Mouse (Mus musculus): ENCODE measurements at regions not wholly inside any gene's neighbourhood (a gene's known extent, or its start where the extent isn't known, plus 50 kb on each side); places are given as distances from the start of the nearest gene placed in this dataset.

- H3K4me3 ChIP-seq: no peak overlapping the region
- no peak for DNase-seq (ENCODE audit: low spot score)
- peaks cover 15% of the 10 kb centered on the region; the same call in 1 of the 2 replicates for H3K4me1 ChIP-seq
- H3K27me3 ChIP-seq (replicated peaks; ENCODE audit: low read depth, poor library complexity, severe bottlenecking): no peaks in the 10 kb centered on the region
- H3K9me3 ChIP-seq: no peaks in the 10 kb centered on the region
- WGBS: 88% methylated on average over 1 of the region's 1 CpGs
- H3K27ac ChIP-seq (replicated peaks): no peak overlapping the region
- H3K36me3 ChIP-seq (replicated peaks): no peaks in the 10 kb centered on the region
Measured at GRCm38 (mm10) chr13:71517776-71518175, 445.7 kb downstream of the Irx1 start.

DNA sequence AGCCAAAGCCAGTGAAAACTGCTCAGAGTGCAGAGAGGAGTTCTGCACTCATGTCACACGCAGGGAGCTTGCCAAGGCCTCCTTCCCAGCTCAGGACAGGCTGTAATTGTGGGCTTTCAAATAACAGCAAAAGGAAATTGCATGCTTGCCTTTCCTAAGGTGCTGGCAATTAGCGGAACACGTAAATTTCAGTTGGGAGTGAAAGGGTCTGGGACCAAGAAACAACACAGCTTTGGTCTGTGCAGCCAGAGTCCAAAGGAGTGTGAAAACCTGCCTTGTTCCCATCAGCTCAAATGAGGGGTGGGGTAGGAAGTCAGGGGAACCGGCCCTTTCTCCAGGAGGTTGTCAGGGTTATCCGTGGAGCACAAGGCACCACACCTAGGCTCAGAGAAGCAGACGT lies 450.3 kb downstream of the Irx1 start:
- 47% methylated on average over 6 of the region's 6 CpGs for WGBS

GRCm38 (mm10) chr13:71507956-71508401 lies 455.5 kb downstream of the Irx1 start:
- no peak for DNase-seq (ENCODE audit: low spot score)
- Histone ChIP-seq H3K27me3 (replicated peaks; ENCODE audit: low read depth, poor library complexity, severe bottlenecking) (peaks cover 8% of the 10 kb centered on the region; the same call in 1 of the 2 replicates), H3K9me3 (no peaks in the 10 kb centered on the region), H3K36me3 (replicated peaks) (no peaks in the 10 kb centered on the region), H3K27ac (replicated peaks) (no peak overlapping the region), H3K4me3 (peak overlapping the region; percentile 37; the same call in 1 of the 2 replicates), H3K4me1 (peaks cover 15% of the 10 kb centered on the region)
- WGBS: 10% methylated on average over 9 of the region's 9 CpGs

More for the DNA sequence above, 450.3 kb downstream of the Irx1 start:
- Histone ChIP-seq H3K4me3 (no peak overlapping the region), H3K9me3 (no peaks in the 10 kb centered on the region), H3K4me1 (peaks cover 6% of the 10 kb centered on the region; the same call in 1 of the 2 replicates), H3K27ac (replicated peaks) (no peak overlapping the region), H3K36me3 (replicated peaks) (no peaks in the 10 kb centered on the region), H3K27me3 (replicated peaks; ENCODE audit: low read depth, poor library complexity, severe bottlenecking) (no peaks in the 10 kb centered on the region)
- no peak for DNase-seq (ENCODE audit: low spot score)

GRCm38 (mm10) chr13:71507421-71507931 lies 456.0 kb downstream of the Irx1 start:
- Histone ChIP-seq H3K27ac (replicated peaks) (peak overlapping the region; percentile 31), H3K27me3 (replicated peaks; ENCODE audit: low read depth, poor library complexity, severe bottlenecking) (peaks cover 8% of the 10 kb centered on the region; the same call in 1 of the 2 replicates), H3K36me3 (replicated peaks) (no peaks in the 10 kb centered on the region), H3K9me3 (no peaks in the 10 kb centered on the region), H3K4me1 (peaks cover 15% of the 10 kb centered on the region), H3K4me3 (peak overlapping the region; percentile 37)
- DNase-seq (ENCODE audit: low spot score): peak; percentile 56
- WGBS: 9% methylated on average over 10 of the region's 10 CpGs

GRCm38 (mm10) chr13:71506777-71507176 lies 456.7 kb downstream of the Irx1 start:
- Histone ChIP-seq H3K27me3 (replicated peaks; ENCODE audit: low read depth, poor library complexity, severe bottlenecking) (peaks cover 8% of the 10 kb centered on the region; the same call in 1 of the 2 replicates), H3K9me3 (no peaks in the 10 kb centered on the region), H3K4me1 (peaks cover 15% of the 10 kb centered on the region), H3K36me3 (replicated peaks) (no peaks in the 10 kb centered on the region), H3K27ac (replicated peaks) (peak overlapping the region; percentile 31; the same call in 1 of the 2 replicates), H3K4me3 (no peak overlapping the region)
- DNase-seq (ENCODE audit: low spot score): no peak
- WGBS: 31% methylated on average over 7 of the region's 7 CpGs

GRCm38 (mm10) chr13:71489773-71490172 lies 473.8 kb downstream of the Irx1 start:
- WGBS: 83% methylated on average over 6 of the region's 6 CpGs
- no peak for DNase-seq (ENCODE audit: low spot score)
- H3K4me3 ChIP-seq: no peak overlapping the region
- H3K27ac ChIP-seq (replicated peaks): no peak overlapping the region
- H3K9me3 ChIP-seq: no peaks in the 10 kb centered on the region
- no peaks in the 10 kb centered on the region for H3K4me1 ChIP-seq
- H3K27me3 ChIP-seq (replicated peaks; ENCODE audit: low read depth, poor library complexity, severe bottlenecking): no peaks in the 10 kb centered on the region
- no peaks in the 10 kb centered on the region for H3K36me3 ChIP-seq (replicated peaks)

GRCm38 (mm10) chr13:71481205-71481604 lies 482.3 kb downstream of the Irx1 start:
- Histone ChIP-seq H3K27me3 (replicated peaks; ENCODE audit: low read depth, poor library complexity, severe bottlenecking) (no peaks in the 10 kb centered on the region), H3K4me3 (no peak overlapping the region), H3K36me3 (replicated peaks) (no peaks in the 10 kb centered on the region), H3K4me1 (no peaks in the 10 kb centered on the region), H3K9me3 (no peaks in the 10 kb centered on the region), H3K27ac (replicated peaks) (no peak overlapping the region)
- DNase-seq (ENCODE audit: low spot score): no peak

DNA sequence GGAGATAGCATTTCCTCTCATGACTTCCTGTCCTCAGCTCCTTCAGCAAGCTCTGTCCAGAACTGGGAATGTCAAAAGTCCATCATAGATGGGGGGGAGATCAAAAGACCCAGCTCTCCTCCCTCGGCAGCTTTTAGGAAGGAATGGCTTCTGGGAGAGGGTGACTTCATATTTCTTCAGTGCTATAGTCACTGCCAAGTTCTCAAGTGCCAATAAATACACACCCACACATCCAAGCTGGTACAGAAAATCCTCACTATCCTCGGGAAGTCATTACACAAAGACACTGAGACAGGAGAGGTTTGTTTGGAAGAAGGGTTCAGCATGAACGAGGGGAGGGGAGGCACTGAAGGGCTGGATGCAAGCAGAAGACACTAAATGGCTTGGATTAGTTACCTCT lies 502.0 kb downstream of the Irx1 start:
- Histone ChIP-seq H3K4me3 (no peak overlapping the region), H3K27me3 (replicated peaks; ENCODE audit: low read depth, poor library complexity, severe bottlenecking) (peaks cover 68% of the 10 kb centered on the region), H3K36me3 (replicated peaks) (no peaks in the 10 kb centered on the region), H3K27ac (replicated peaks) (no peak overlapping the region), H3K4me1 (peaks cover 25% of the 10 kb centered on the region), H3K9me3 (no peaks in the 10 kb centered on the region)
- WGBS: 69% methylated on average over 3 of the region's 3 CpGs
- no peak for DNase-seq (ENCODE audit: low spot score)

DNA sequence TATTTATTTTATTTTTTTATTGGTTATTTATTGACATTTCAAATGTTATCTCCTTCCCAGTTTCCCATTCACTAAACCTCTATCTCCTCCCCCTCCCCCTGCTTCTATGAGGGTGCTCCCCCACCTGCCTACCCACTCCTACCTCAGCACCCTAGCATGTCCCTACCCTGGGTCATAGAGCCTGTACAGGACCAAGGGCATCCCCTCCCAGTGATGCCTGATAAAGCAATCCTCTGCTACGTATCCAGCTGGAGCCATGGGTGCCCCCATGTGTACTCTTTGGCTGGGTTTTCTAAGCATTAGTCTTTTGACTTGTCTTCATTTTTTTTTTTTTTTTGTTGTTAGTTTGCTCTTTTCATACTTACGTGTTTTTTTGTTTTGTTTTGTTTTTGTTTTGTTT lies 502.9 kb downstream of the Irx1 start:
- WGBS: 79% methylated on average over 2 of the region's 2 CpGs
- H3K36me3 ChIP-seq (replicated peaks): no peaks in the 10 kb centered on the region
- peaks cover 77% of the 10 kb centered on the region for H3K27me3 ChIP-seq (replicated peaks; ENCODE audit: low read depth, poor library complexity, severe bottlenecking)
- DNase-seq (ENCODE audit: low spot score): no peak
- H3K9me3 ChIP-seq: no peaks in the 10 kb centered on the region
- no peak overlapping the region for H3K4me3 ChIP-seq
- H3K27ac ChIP-seq (replicated peaks): no peak overlapping the region
- peaks cover 25% of the 10 kb centered on the region for H3K4me1 ChIP-seq

DNA sequence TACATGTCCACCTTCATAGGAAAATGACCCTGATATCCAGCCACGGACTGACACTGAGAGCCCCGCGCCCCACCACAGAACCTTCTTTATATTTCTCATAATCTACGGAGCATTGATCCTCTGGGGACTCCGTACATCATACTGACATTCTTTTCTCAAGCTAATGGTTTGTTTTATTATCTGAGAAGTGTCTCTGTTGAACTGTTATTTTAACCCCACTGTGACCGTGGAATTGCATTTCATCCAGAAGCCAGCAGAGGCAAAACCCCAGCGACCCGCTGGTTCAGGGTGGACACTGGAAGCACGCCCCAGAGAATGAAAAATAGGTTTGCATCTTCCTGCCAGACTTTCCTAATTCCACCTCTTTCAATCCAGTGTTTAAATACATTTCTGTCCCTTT lies 503.4 kb downstream of the Irx1 start:
- peaks cover 82% of the 10 kb centered on the region for H3K27me3 ChIP-seq (replicated peaks; ENCODE audit: low read depth, poor library complexity, severe bottlenecking)
- peak; percentile 24 for DNase-seq (ENCODE audit: low spot score)
- H3K4me3 ChIP-seq: no peak overlapping the region
- no peaks in the 10 kb centered on the region for H3K9me3 ChIP-seq
- peaks cover 25% of the 10 kb centered on the region for H3K4me1 ChIP-seq
- no peaks in the 10 kb centered on the region for H3K36me3 ChIP-seq (replicated peaks)
- 33% methylated on average over 9 of the region's 9 CpGs for WGBS
- H3K27ac ChIP-seq (replicated peaks): no peak overlapping the region

- DNase-seq (ENCODE audit: low spot score): no peak
- 14% methylated on average over 11 of the region's 11 CpGs for WGBS
- peaks cover 84% of the 10 kb centered on the region for H3K27me3 ChIP-seq (replicated peaks; ENCODE audit: low read depth, poor library complexity, severe bottlenecking)
- peak overlapping the region; percentile 41 for H3K4me3 ChIP-seq
- H3K36me3 ChIP-seq (replicated peaks): no peaks in the 10 kb centered on the region
- no peaks in the 10 kb centered on the region for H3K9me3 ChIP-seq
- H3K4me1 ChIP-seq: peaks cover 25% of the 10 kb centered on the region
- H3K27ac ChIP-seq (replicated peaks): peak overlapping the region; percentile 67
Measured at GRCm38 (mm10) chr13:71459022-71459536, 504.4 kb downstream of the Irx1 start.

DNA sequence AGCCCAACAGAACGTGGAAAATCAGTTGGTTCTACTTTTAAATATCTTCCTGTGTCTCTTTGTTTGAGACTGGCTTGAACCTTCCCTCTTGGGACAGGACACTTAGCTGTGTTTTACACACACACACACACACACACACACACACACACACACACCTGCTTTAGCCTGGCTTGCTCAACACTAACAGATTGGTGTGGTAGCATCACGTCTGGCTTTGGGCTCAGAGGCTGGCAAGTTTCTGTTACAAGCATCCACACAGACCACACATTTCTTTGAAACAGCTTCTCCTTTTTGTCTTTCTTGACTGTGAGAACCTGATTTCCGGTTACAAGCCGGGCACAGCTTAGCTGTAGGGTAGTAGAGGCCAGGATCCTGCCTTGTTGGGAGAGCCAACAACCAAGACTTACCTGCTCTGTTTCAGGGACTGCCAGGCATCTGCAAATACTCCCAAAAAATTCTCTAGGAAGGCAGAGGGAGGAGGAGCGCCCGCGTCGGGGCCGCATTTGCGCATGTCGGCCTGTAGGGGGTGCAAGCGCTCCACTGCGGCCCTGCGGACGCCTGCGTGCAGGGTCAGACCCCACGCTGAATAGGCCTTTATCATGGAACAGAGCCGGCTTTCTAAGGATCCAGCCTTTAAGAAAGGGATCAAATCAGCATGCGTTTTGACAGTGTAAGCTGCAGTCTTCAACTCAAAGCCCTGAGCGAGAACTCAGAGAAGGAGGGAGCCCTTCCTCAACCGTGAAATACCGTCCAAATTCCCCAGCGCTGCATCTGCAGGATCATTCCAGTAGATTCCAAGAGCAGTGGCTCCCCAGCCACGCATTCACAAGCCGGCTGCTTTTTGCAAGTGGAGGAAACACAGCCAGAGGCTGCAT lies 505.2 kb downstream of the Irx1 start:
- Histone ChIP-seq H3K27ac (replicated peaks) (peak overlapping the region; percentile 67), H3K27me3 (replicated peaks; ENCODE audit: low read depth, poor library complexity, severe bottlenecking) (peaks cover 89% of the 10 kb centered on the region), H3K4me3 (peak overlapping the region; percentile 41), H3K36me3 (replicated peaks) (no peaks in the 10 kb centered on the region), H3K9me3 (no peaks in the 10 kb centered on the region), H3K4me1 (peaks cover 25% of the 10 kb centered on the region)
- 3% methylated on average over 25 of the region's 25 CpGs for WGBS
- DNase-seq (ENCODE audit: low spot score): peak; percentile 89

GRCm38 (mm10) chr13:71457550-71457949 lies 506.0 kb downstream of the Irx1 start:
- H3K36me3 ChIP-seq (replicated peaks): no peaks in the 10 kb centered on the region
- no peak overlapping the region for H3K27ac ChIP-seq (replicated peaks)
- no peaks in the 10 kb centered on the region for H3K9me3 ChIP-seq
- DNase-seq (ENCODE audit: low spot score): no peak
- WGBS: 77% methylated on average over 3 of the region's 3 CpGs
- H3K4me3 ChIP-seq: no peak overlapping the region
- H3K4me1 ChIP-seq: peaks cover 25% of the 10 kb centered on the region
- H3K27me3 ChIP-seq (replicated peaks; ENCODE audit: low read depth, poor library complexity, severe bottlenecking): peaks cover 84% of the 10 kb centered on the region
